Mouse (Mus musculus): ENCODE data around the gene Kif15. TPM values are rescaled to one million over a fixed set of nuclear protein-coding genes. Genes with fewer than 3 reads are reported as not detected.

The Kif15 gene
- total RNA-seq (2023): 10 to 100 TPM; 80.6 to 82.8 TPM

GRCm38 (mm10) chr9:122950643-122951475, at the start of gene Kif15, which contains the start of gene 1110059G10Rik:
Gene Kif15 (plus strand): TSS chr9:122951046.
Gene 1110059G10Rik (minus strand): TSS chr9:122951000.

DNA sequence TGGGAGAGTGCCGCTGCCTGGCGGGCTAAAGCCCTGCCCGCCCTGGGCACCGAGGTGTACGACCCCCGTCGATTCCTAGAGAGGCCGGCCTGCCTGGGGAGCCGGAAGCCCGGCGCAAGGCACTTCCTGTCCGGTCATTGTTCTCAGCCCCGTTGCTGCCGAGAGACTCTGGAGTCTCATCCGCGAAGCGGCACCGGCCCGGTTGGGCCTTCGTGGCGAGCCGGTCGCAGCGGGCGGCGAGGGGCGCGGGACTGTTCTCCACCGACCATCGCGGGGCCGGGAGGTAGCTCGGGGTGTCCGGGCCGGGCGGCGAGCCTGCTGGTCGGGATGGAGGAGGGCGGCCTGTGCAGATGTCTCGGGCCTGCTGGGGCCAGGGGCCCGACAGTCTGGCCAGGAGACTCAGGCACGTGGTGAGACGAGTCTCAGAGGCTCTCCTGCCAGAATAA, 27.9 kb upstream of the Kif15 start, which contains the start of gene Zfp105:
Gene Zfp105, plus strand, starts transcription at position 137 of the 446 bp plus-strand sequence.

GRCm38 (mm10) chr9:123020995-123021631, 70.3 kb downstream of the Kif15 start, which contains the start of gene Tmem42:
Gene Tmem42 (plus strand): TSS chr9:123021326.

DNA sequence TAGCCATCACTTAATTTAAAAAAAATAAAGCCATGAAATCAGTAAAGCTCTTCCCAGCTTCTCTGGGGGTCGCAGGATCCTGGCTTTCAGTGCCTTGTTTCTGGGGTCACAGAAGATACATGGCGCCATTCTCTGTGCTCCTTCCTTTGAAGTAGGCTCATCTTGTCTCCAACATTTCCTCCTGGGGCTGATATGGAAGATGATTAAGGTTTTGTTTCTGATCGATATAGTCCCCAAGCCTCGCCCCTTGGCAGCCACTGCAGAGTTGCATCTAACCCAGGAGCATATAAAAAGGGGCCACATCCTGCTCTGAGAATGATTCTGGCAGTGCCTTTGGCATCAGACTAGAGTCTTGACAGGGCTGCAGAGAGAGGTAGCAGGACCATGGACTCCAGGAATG, 83.6 kb downstream of the Kif15 start, which contains the start of gene Tgm4:
Gene Tgm4, plus strand, starts transcription at position 301 of the 400 bp plus-strand sequence.

Other genes starting within 250 kb of the Kif15 start
- not detected for gene Topaz1, start 203.7 kb upstream of the Kif15 start, total RNA-seq (2023)
- 1 to 10 TPM; 5.2 to 6.7 TPM for gene Tcaim, start 145.5 kb upstream of the Kif15 start, total RNA-seq (2023)
- not detected for gene Gm35549, start 107.0 kb upstream of the Kif15 start, total RNA-seq (2023)
- 10 to 100 TPM; 85.8 to 89.4 TPM for gene Zfp445, start 85.0 kb upstream of the Kif15 start, total RNA-seq (2023)
- under 1 TPM; 0.53 to 0.77 TPM for gene Zkscan7, start 65.4 kb upstream of the Kif15 start, total RNA-seq (2023)
- gene Zfp105, start 28.0 kb upstream of the Kif15 start, total RNA-seq (2023): under 1 TPM; 0.66 to 0.79 TPM
- 10 to 100 TPM; 21.9 to 24.3 TPM for gene 1110059G10Rik, start within 50 bp of the Kif15 start, total RNA-seq (2023)
- gene Tmem42, start 70.3 kb downstream of the Kif15 start, total RNA-seq (2023): 1 to 10 TPM; 3.2 to 4.1 TPM
- not detected for gene Tgm4, start 83.7 kb downstream of the Kif15 start, total RNA-seq (2023)
- gene Zdhhc3, start 162.2 kb downstream of the Kif15 start, total RNA-seq (2023): 100 to 1,000 TPM; 102 to 105 TPM
- gene Exosc7, start 162.2 kb downstream of the Kif15 start, total RNA-seq (2023): 10 to 100 TPM; 30.7 to 32.1 TPM
- gene Clec3b, start 199.9 kb downstream of the Kif15 start, total RNA-seq (2023): not detected